Mouse (Mus musculus) embryonic facial prominence, embryonic 15.5 days (tissue): ENCODE results near the gene Ifitm3. TPM values are rescaled to one million over a fixed set of nuclear protein-coding genes. Genes with fewer than 3 reads are reported as not detected.
A peak's percentile ranks its signal among the peaks of the same experiment; 100 is the strongest.

Experiments
- ATAC-seq: fragments of 200-750 bp; cut with Nextera tagmentation; 2 replicates; pipeline ENCODE4 v1.8.0; 2017; ENCODE audit warnings: low read depth, moderate TSS enrichment; ENCODE audit not compliant: insufficient number of reproducible peaks, low FRiP score, low TSS enrichment
- H3K27ac ChIP-seq: fragments of 300-500 bp; sonication (generic); replicated peaks from 2 replicates; pipeline ENCODE4 v1.5.1; 2015; ENCODE audit warnings: mild to moderate bottlenecking, inconsistent platforms
- H3K27me3 ChIP-seq: fragments of 300-500 bp; sonication (generic); 2 replicates; pipeline ENCODE4 v1.6.1; 2015; ENCODE audit warnings: inconsistent platforms
- H3K36me3 ChIP-seq: fragments of 300-500 bp; sonication (generic); 2 replicates; pipeline ENCODE4 v1.6.1; 2015; ENCODE audit warnings: mild to moderate bottlenecking, inconsistent platforms
- H3K4me1 ChIP-seq: fragments of 300-500 bp; sonication (generic); 2 replicates; pipeline ENCODE4 v1.6.1; 2015; ENCODE audit warnings: inconsistent platforms
- H3K4me2 ChIP-seq: fragments of 300-500 bp; sonication (generic); replicated peaks from 2 replicates; pipeline ENCODE4 v1.6.1; 2015; ENCODE audit warnings: mild to moderate bottlenecking, inconsistent platforms
- H3K4me3 ChIP-seq: fragments of 300-500 bp; sonication (generic); replicated peaks from 2 replicates; pipeline ENCODE4 v1.5.1; 2015; ENCODE audit warnings: mild to moderate bottlenecking, inconsistent platforms
- H3K9ac ChIP-seq: fragments of 300-500 bp; sonication (generic); 2 replicates; pipeline ENCODE4 v1.6.1; 2015; ENCODE audit warnings: inconsistent platforms
- H3K9me3 ChIP-seq: fragments of 300-500 bp; sonication (generic); replicated peaks from 2 replicates; pipeline ENCODE4 v1.6.1; 2016; ENCODE audit warnings: inconsistent platforms
- WGBS: fragments of 180-500 bp; shearing (Covaris S2); methylation state at CpG from one replicate; pipeline ENCODE4 v1.1.7; 2015; 5-methylcytosine and 5-hydroxymethylcytosine counted together
- polyA plus RNA-seq: library from polyadenylated mRNA; unstranded; fragments of >200 nt; fragmentation: Nextera tagmentation; extraction: Ambion mirVana; gene quantifications from 2 replicates; pipeline ENCODE4 v1.2.1, GENCODE M21; 2015

The Ifitm3 gene
- polyA plus RNA-seq, 1 experiment from 2014 or later: 204 TPM

GRCm38 (mm10) chr7:141008938-141009660, 1.5 kb downstream of the Ifitm3 start:
- H3K27ac ChIP-seq: peak overlapping the region; percentile 83
- peak overlapping the region; percentile 18 for H3K4me3 ChIP-seq
- peaks cover 32% of the 10 kb centered on the region for H3K4me1 ChIP-seq
- H3K9ac ChIP-seq: no peak overlapping the region
- H3K4me2 ChIP-seq: peak overlapping the region; percentile 53
- no peaks in the 10 kb centered on the region for H3K36me3 ChIP-seq
- H3K9me3 ChIP-seq: no peaks in the 10 kb centered on the region
- 9% methylated on average over 20 of the region's 20 CpGs for WGBS
- ATAC-seq: peak; percentile 36; the same call in 1 of the 2 replicates
- H3K27me3 ChIP-seq: no peaks in the 10 kb centered on the region

- Histone ChIP-seq H3K36me3 (no peaks in the 10 kb centered on the region), H3K27ac (peak overlapping the region; percentile 58), H3K27me3 (no peaks in the 10 kb centered on the region), H3K4me1 (peaks cover 32% of the 10 kb centered on the region), H3K4me3 (peak overlapping the region; percentile 18; the same call in 1 of the 2 replicates), H3K9me3 (no peaks in the 10 kb centered on the region), H3K4me2 (peak overlapping the region; percentile 53), H3K9ac (no peak overlapping the region)
- peak; percentile 64; the same call in 1 of the 2 replicates for ATAC-seq
- WGBS: 5% methylated on average over 7 of the region's 7 CpGs
These were observed 2.2 kb downstream of the Ifitm3 start for GRCm38 (mm10) chr7:141008312-141008761.

- ATAC-seq: no peak
- 68% methylated on average over 5 of the region's 5 CpGs for WGBS
These were observed 3.7 kb downstream of the Ifitm3 start for GRCm38 (mm10) chr7:141006914-141007313.

GRCm38 (mm10) chr7:141006446-141006845, 4.1 kb downstream of the Ifitm3 start:
- no peak overlapping the region for H3K9ac ChIP-seq
- no peak for ATAC-seq
- H3K4me2 ChIP-seq: no peak overlapping the region
- no peaks in the 10 kb centered on the region for H3K9me3 ChIP-seq
- WGBS: 84% methylated on average over 6 of the region's 6 CpGs
- no peaks in the 10 kb centered on the region for H3K27me3 ChIP-seq
- H3K36me3 ChIP-seq: no peaks in the 10 kb centered on the region
- H3K4me3 ChIP-seq: no peak overlapping the region
- H3K4me1 ChIP-seq: peaks cover 32% of the 10 kb centered on the region
- no peak overlapping the region for H3K27ac ChIP-seq

More at GRCm38 (mm10) chr7:141006914-141007313, 3.7 kb downstream of the Ifitm3 start:
- Histone ChIP-seq H3K9me3 (no peaks in the 10 kb centered on the region), H3K9ac (no peak overlapping the region), H3K4me1 (peaks cover 32% of the 10 kb centered on the region), H3K4me3 (no peak overlapping the region), H3K27ac (no peak overlapping the region), H3K36me3 (no peaks in the 10 kb centered on the region), H3K4me2 (no peak overlapping the region), H3K27me3 (no peaks in the 10 kb centered on the region)

GRCm38 (mm10) chr7:141003248-141004010, 7.1 kb downstream of the Ifitm3 start:
- H3K27me3 ChIP-seq: no peaks in the 10 kb centered on the region
- ATAC-seq: no peak
- H3K36me3 ChIP-seq: no peaks in the 10 kb centered on the region
- H3K9ac ChIP-seq: no peak overlapping the region
- H3K4me1 ChIP-seq: peaks cover 5% of the 10 kb centered on the region
- H3K9me3 ChIP-seq: no peaks in the 10 kb centered on the region
- H3K27ac ChIP-seq: no peak overlapping the region
- no peak overlapping the region for H3K4me3 ChIP-seq
- H3K4me2 ChIP-seq: no peak overlapping the region
- WGBS: 76% methylated on average over 5 of the region's 5 CpGs

GRCm38 (mm10) chr7:141000881-141001708, 9.5 kb downstream of the Ifitm3 start:
- Histone ChIP-seq H3K27ac (no peak overlapping the region), H3K9me3 (no peaks in the 10 kb centered on the region), H3K9ac (no peak overlapping the region), H3K4me1 (no peaks in the 10 kb centered on the region), H3K4me3 (no peak overlapping the region), H3K36me3 (no peaks in the 10 kb centered on the region), H3K4me2 (no peak overlapping the region), H3K27me3 (no peaks in the 10 kb centered on the region)
- 74% methylated on average over 15 of the region's 15 CpGs for WGBS
- no peak for ATAC-seq

GRCm38 (mm10) chr7:140998853-140999700, 11.5 kb downstream of the Ifitm3 start:
- Histone ChIP-seq H3K9me3 (no peaks in the 10 kb centered on the region), H3K4me1 (no peaks in the 10 kb centered on the region)
- no peak for ATAC-seq

GRCm38 (mm10) chr7:140997817-140998216, 12.8 kb downstream of the Ifitm3 start:
- 63% methylated on average over 1 of the region's 1 CpGs for WGBS
- no peaks in the 10 kb centered on the region for H3K9me3 ChIP-seq
- no peaks in the 10 kb centered on the region for H3K36me3 ChIP-seq
- H3K4me2 ChIP-seq: no peak overlapping the region
- H3K27me3 ChIP-seq: no peaks in the 10 kb centered on the region
- H3K9ac ChIP-seq: no peak overlapping the region
- H3K4me1 ChIP-seq: no peaks in the 10 kb centered on the region
- H3K27ac ChIP-seq: no peak overlapping the region
- H3K4me3 ChIP-seq: no peak overlapping the region
- no peak for ATAC-seq

More at GRCm38 (mm10) chr7:140998853-140999700, 11.5 kb downstream of the Ifitm3 start:
- Histone ChIP-seq H3K27ac (no peak overlapping the region), H3K4me2 (no peak overlapping the region), H3K27me3 (no peaks in the 10 kb centered on the region), H3K4me3 (no peak overlapping the region), H3K9ac (no peak overlapping the region), H3K36me3 (no peaks in the 10 kb centered on the region)
- 85% methylated on average over 11 of the region's 11 CpGs for WGBS

- no peak for ATAC-seq
- no peaks in the 10 kb centered on the region for H3K27me3 ChIP-seq
- no peak overlapping the region for H3K4me2 ChIP-seq
- H3K4me1 ChIP-seq: 0 out of 2 replicates have a peak, but pooled peaks cover 8% of the 10 kb centered on the region
- H3K9ac ChIP-seq: no peak overlapping the region
- H3K27ac ChIP-seq: no peak overlapping the region
- no peaks in the 10 kb centered on the region for H3K36me3 ChIP-seq
- H3K4me3 ChIP-seq: no peak overlapping the region
- H3K9me3 ChIP-seq: no peaks in the 10 kb centered on the region
- 84% methylated on average over 14 of the region's 14 CpGs for WGBS
These were observed 19.4 kb downstream of the Ifitm3 start for GRCm38 (mm10) chr7:140991117-140991689.

GRCm38 (mm10) chr7:140990622-140991021, 19.9 kb downstream of the Ifitm3 start:
- Histone ChIP-seq H3K4me3 (no peak overlapping the region), H3K4me2 (no peak overlapping the region), H3K9me3 (no peaks in the 10 kb centered on the region), H3K36me3 (no peaks in the 10 kb centered on the region), H3K4me1 (0 out of 2 replicates have a peak, but pooled peaks cover 8% of the 10 kb centered on the region), H3K27me3 (no peaks in the 10 kb centered on the region), H3K27ac (no peak overlapping the region), H3K9ac (no peak overlapping the region)
- WGBS: 55% methylated on average over 5 of the region's 5 CpGs
- no peak for ATAC-seq
